Mouse (Mus musculus) megakaryocyte, embryonic 14.5 days (primary cell): ENCODE data around the gene Bfsp2.

Experiments used
- FLI1 ChIP-seq: IDR thresholded peaks from 2 replicates; pipeline ENCODE4 v1.6.1; 2012; ENCODE audit warnings: low read length, inconsistent platforms, mixed read lengths
- GATA1 ChIP-seq: IDR thresholded peaks from 3 replicates; pipeline ENCODE4 v1.6.1; 2012; ENCODE audit warnings: mixed read lengths, low read length, inconsistent platforms, borderline replicate concordance

GRCm38 (mm10) chr9:103480603-103481220 lies 492 bp upstream of the Bfsp2 start:
- TF ChIP-seq GATA1 (no peak), FLI1 (no peak)
